Comparison of ENCODE assay signal across 14 mouse cellular contexts in genomic region chr17:11765117-11765516, GRCm38 (mm10).
"Had no signal": no experiment of that assay in that cellular context is flagged by ENCODE, and none has a peak within 500 bp of the region (broad histone marks: within the 10 kb centered on the region; RNA-seq: fewer than 3 reads in every experiment).

No protein-coding gene starts in this region.

- H3K27ac ChIP-seq: limb, embryonic 12.5 days; liver, embryonic 13.5 days; lung, embryonic 15.5 days; neural tube, embryonic 12.5 days; stomach, postnatal 0 days had no signal

- H3K27me3 ChIP-seq: limb, embryonic 12.5 days; liver, embryonic 13.5 days; lung, embryonic 15.5 days; neural tube, embryonic 12.5 days had no signal

- H3K9me3 ChIP-seq: liver, embryonic 13.5 days; lung, embryonic 15.5 days; neural tube, embryonic 12.5 days had no signal

- DNase-seq: kidney, adult 8-10 months; kidney, postnatal 25 days; layer of hippocampus, adult 9-11 months; layer of hippocampus, postnatal 36 days; liver; liver, embryonic 13.5 days; liver, postnatal 0 days; right cerebral cortex, postnatal 25 days; thymus, postnatal 4 days had no signal

- H3K4me2 ChIP-seq: limb, embryonic 12.5 days; liver, embryonic 13.5 days; lung, embryonic 15.5 days; neural tube, embryonic 12.5 days had no signal

- H3K4me3 ChIP-seq: limb, embryonic 12.5 days; liver, embryonic 13.5 days; lung, embryonic 15.5 days; neural tube, embryonic 12.5 days had no signal

- H3K4me1 ChIP-seq: liver, embryonic 13.5 days; lung, embryonic 15.5 days; neural tube, embryonic 12.5 days had no signal

- H3K9ac ChIP-seq: limb, embryonic 12.5 days; liver, embryonic 13.5 days; liver, postnatal 0 days; lung, embryonic 15.5 days; neural tube, embryonic 12.5 days had no signal

- ATAC-seq: intestine, postnatal 0 days; liver, postnatal 0 days had no signal

- H3K36me3 ChIP-seq: limb, embryonic 12.5 days; liver, embryonic 13.5 days; lung, embryonic 15.5 days; neural tube, embryonic 12.5 days had no signal
